ENCODE assay signal across 27 mouse cellular contexts in the genomic region with DNA sequence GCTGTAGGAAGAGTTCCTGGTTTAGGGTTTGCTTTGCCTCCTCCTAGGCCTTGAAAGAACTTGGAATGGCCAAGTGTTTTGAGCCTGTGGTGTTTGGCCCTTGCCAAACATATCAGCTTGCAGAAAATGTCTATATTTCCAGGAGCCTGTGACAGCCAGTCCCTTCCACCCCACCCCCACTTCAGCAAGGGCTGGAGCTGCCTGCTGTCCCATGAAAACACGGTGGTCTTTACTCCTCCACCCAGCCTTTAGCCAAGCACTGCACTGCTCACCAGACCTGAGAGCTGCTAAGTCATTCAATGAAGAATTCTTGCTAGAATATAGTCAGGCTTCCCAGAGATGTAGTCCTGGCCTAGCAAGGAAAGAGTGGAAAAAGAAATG.
A peak's percentile ranks its signal among the peaks of the same experiment; 100 is the strongest.
DNase-seq lines count a peak whose midpoint lies in the region; ATAC-seq and TF ChIP-seq lines count a peak whose summit lies in the region.
"Had no signal": no experiment of that assay in that cellular context is flagged by ENCODE, and none has a peak within 500 bp of the region (broad histone marks: within the 10 kb centered on the region; RNA-seq: fewer than 3 reads in every experiment).

No protein-coding gene starts in this region.

- no peak overlapping the region for H3K4me3 ChIP-seq in forebrain, embryonic 15.5 days
- H3K4me3 ChIP-seq in forebrain, embryonic 10.5 days = no peak overlapping the region
- H3K4me3 ChIP-seq in lung, embryonic 15.5 days = no peak overlapping the region
- no peak overlapping the region for H3K4me3 ChIP-seq in embryonic facial prominence, embryonic 14.5 days (ENCODE audit: low read depth, low read length)
- no peak overlapping the region for H3K4me3 ChIP-seq in limb, embryonic 14.5 days (replicated peaks; ENCODE audit: low read length)
- H3K4me3 ChIP-seq: midbrain, embryonic 10.5 days; midbrain, embryonic 15.5 days; neural tube, embryonic 12.5 days had no signal

- ATAC-seq in forebrain, embryonic 15.5 days (replicated peaks) = no peak
- ATAC-seq in lung, embryonic 15.5 days (ENCODE audit: borderline replicate concordance, extremely low read depth, low FRiP score, low TSS enrichment) = peak; percentile 52; the same call in 1 of the 2 replicates
- no peak for ATAC-seq in embryonic facial prominence, embryonic 14.5 days (ENCODE audit: low read depth)
- ATAC-seq in limb, embryonic 14.5 days (ENCODE audit: low FRiP score, low read depth) = no peak
- ATAC-seq: forebrain, postnatal 0 days; hindbrain, embryonic 16.5 days; midbrain, embryonic 15.5 days had no signal

- no peaks in the 10 kb centered on the region for H3K27me3 ChIP-seq in forebrain, embryonic 15.5 days
- no peaks in the 10 kb centered on the region for H3K27me3 ChIP-seq in forebrain, embryonic 10.5 days (ENCODE audit: poor library complexity, severe bottlenecking)
- no peaks in the 10 kb centered on the region for H3K27me3 ChIP-seq in lung, embryonic 15.5 days
- no peaks in the 10 kb centered on the region for H3K27me3 ChIP-seq in embryonic facial prominence, embryonic 14.5 days (replicated peaks; ENCODE audit: control insufficient read depth, insufficient read depth, low read length)
- no peaks in the 10 kb centered on the region for H3K27me3 ChIP-seq in limb, embryonic 14.5 days (ENCODE audit: control insufficient read depth, insufficient read depth, low read length)
- H3K27me3 ChIP-seq: midbrain, embryonic 15.5 days; neural tube, embryonic 12.5 days had no signal

- no peak for DNase-seq in forebrain, embryonic 10.5 days (ENCODE audit: extremely low spot score, low spot score)
- no peak for DNase-seq in lung, postnatal 36 days
- no peak for DNase-seq in embryonic facial prominence, embryonic 14.5 days (ENCODE audit: low spot score)
- no peak for DNase-seq in limb, embryonic 14.5 days (ENCODE audit: low spot score)
- DNase-seq in neural tube, embryonic 10.5 days (ENCODE audit: extremely low spot score, low spot score) = no peak
- no peak for DNase-seq in urinary bladder, postnatal 25 days (ENCODE audit: low spot score)
- DNase-seq: adrenal gland, postnatal 10 days; cerebellum, adult 11-12 months; cerebellum, adult 9-11 months; forebrain, postnatal 0 days; gastrocnemius, postnatal 36 days; heart, postnatal 14 days; kidney, adult 18-20 months; kidney, postnatal 4 days; right cerebral cortex, adult 18-20 months; thymus, adult 18-20 months; thymus, postnatal 25 days had no signal

- no peaks in the 10 kb centered on the region for H3K9me3 ChIP-seq in forebrain, embryonic 15.5 days
- no peaks in the 10 kb centered on the region for H3K9me3 ChIP-seq in forebrain, embryonic 10.5 days
- H3K9me3 ChIP-seq in lung, embryonic 15.5 days = no peaks in the 10 kb centered on the region
- H3K9me3 ChIP-seq in embryonic facial prominence, embryonic 14.5 days (ENCODE audit: control insufficient read depth, low read length) = no peaks in the 10 kb centered on the region
- no peaks in the 10 kb centered on the region for H3K9me3 ChIP-seq in limb, embryonic 14.5 days (ENCODE audit: control insufficient read depth, low read length)
- H3K9me3 ChIP-seq: G1E; midbrain, embryonic 10.5 days; midbrain, embryonic 15.5 days; neural tube, embryonic 12.5 days had no signal

- no peak for TF ChIP-seq POLR2A in limb, embryonic 14.5 days (IDR thresholded peaks at IDR 0.05; ENCODE audit: borderline replicate concordance, extremely low read depth, insufficient read depth, insufficient read length)

- H3K36me3 ChIP-seq in forebrain, embryonic 15.5 days = no peaks in the 10 kb centered on the region
- H3K36me3 ChIP-seq in forebrain, embryonic 10.5 days (replicated peaks) = no peaks in the 10 kb centered on the region
- H3K36me3 ChIP-seq in lung, embryonic 15.5 days = no peaks in the 10 kb centered on the region
- H3K36me3 ChIP-seq in embryonic facial prominence, embryonic 14.5 days (ENCODE audit: control insufficient read depth, insufficient read depth, low read length) = no peaks in the 10 kb centered on the region
- H3K36me3 ChIP-seq in limb, embryonic 14.5 days (ENCODE audit: control insufficient read depth, insufficient read depth, low read length) = no peaks in the 10 kb centered on the region
- H3K36me3 ChIP-seq: midbrain, embryonic 10.5 days; midbrain, embryonic 15.5 days; neural tube, embryonic 12.5 days had no signal

- 81% methylated on average over 1 of the region's 1 CpGs for WGBS in forebrain, embryonic 15.5 days
- 74% methylated on average over 1 of the region's 1 CpGs for WGBS in forebrain, embryonic 10.5 days
- WGBS in lung, embryonic 15.5 days = 18% methylated on average over 1 of the region's 1 CpGs
- WGBS in embryonic facial prominence, embryonic 14.5 days = 39% methylated on average over 1 of the region's 1 CpGs
- 9% methylated on average over 1 of the region's 1 CpGs for WGBS in limb, embryonic 14.5 days

- peaks cover 35% of the 10 kb centered on the region for H3K4me1 ChIP-seq in forebrain, embryonic 15.5 days
- peaks cover 20% of the 10 kb centered on the region for H3K4me1 ChIP-seq in forebrain, embryonic 10.5 days
- H3K4me1 ChIP-seq in lung, embryonic 15.5 days = peaks cover 23% of the 10 kb centered on the region
- H3K4me1 ChIP-seq in embryonic facial prominence, embryonic 14.5 days (ENCODE audit: control insufficient read depth, insufficient read depth, low read length) = peaks cover 11% of the 10 kb centered on the region; the same call in 1 of the 2 replicates
- H3K4me1 ChIP-seq in limb, embryonic 14.5 days (ENCODE audit: control insufficient read depth, insufficient read depth, low read length) = peaks cover 36% of the 10 kb centered on the region

- peak overlapping the region; percentile 8; the same call in 1 of the 2 replicates for H3K27ac ChIP-seq in forebrain, embryonic 15.5 days (replicated peaks)
- H3K27ac ChIP-seq in forebrain, embryonic 10.5 days = no peak overlapping the region
- H3K27ac ChIP-seq in lung, embryonic 15.5 days = peak overlapping the region; percentile 56
- H3K27ac ChIP-seq in embryonic facial prominence, embryonic 14.5 days (replicated peaks; ENCODE audit: low read depth, low read length) = peak overlapping the region; percentile 46; the same call in 1 of the 2 replicates
- H3K27ac ChIP-seq in limb, embryonic 14.5 days (replicated peaks; ENCODE audit: low read depth, low read length) = 0 out of 2 replicates have a peak overlapping the region, but pooled peaks have one; percentile 46
- H3K27ac ChIP-seq: kidney, postnatal 0 days; midbrain, embryonic 10.5 days; midbrain, embryonic 15.5 days; neural tube, embryonic 12.5 days; stomach, postnatal 0 days had no signal

- H3K4me2 ChIP-seq in forebrain, embryonic 15.5 days (replicated peaks) = no peak overlapping the region
- H3K4me2 ChIP-seq in lung, embryonic 15.5 days = no peak overlapping the region
- H3K4me2 ChIP-seq in embryonic facial prominence, embryonic 14.5 days (ENCODE audit: low read depth, low read length) = no peak overlapping the region
- no peak overlapping the region for H3K4me2 ChIP-seq in limb, embryonic 14.5 days (replicated peaks; ENCODE audit: low read depth, low read length, severe bottlenecking)
- H3K4me2 ChIP-seq: liver, embryonic 11.5 days; midbrain, embryonic 15.5 days; neural tube, embryonic 12.5 days had no signal

- no peak overlapping the region for H3K9ac ChIP-seq in forebrain, embryonic 15.5 days (replicated peaks)
- H3K9ac ChIP-seq in lung, embryonic 15.5 days = no peak overlapping the region
- H3K9ac ChIP-seq in embryonic facial prominence, embryonic 14.5 days (ENCODE audit: low read depth, low read length) = no peak overlapping the region
- H3K9ac ChIP-seq in limb, embryonic 14.5 days (ENCODE audit: low read depth, low read length, severe bottlenecking) = no peak overlapping the region
- H3K9ac ChIP-seq: forebrain, postnatal 0 days; midbrain, embryonic 15.5 days; neural tube, embryonic 12.5 days had no signal
